Mouse (Mus musculus) layer of hippocampus, adult 8-10 months (tissue): ENCODE data around the gene Adgrf2. TPM values are rescaled to one million over a fixed set of nuclear protein-coding genes. Genes with fewer than 3 reads are reported as not detected.

Experiments used
- total RNA-seq, 4 experiments: library from RNA; stranded (reverse); gene quantifications; 2 replicates each; pipeline ENCODE4 v1.2.4; 2022

The Adgrf2 gene
- total RNA-seq, 4 experiments from 2014 or later = 0.34 to 1.3 (median 0.53) TPM

Other genes with a start within 250 kb of the Adgrf2 start
- gene Opn5, start 130.8 kb downstream of the Adgrf2 start, total RNA-seq = not detected
- 1 to 10 TPM in 3 of 4 experiments, under 1 TPM in 1; 0.75 to 2.1 (median 1.4) TPM for gene Adgrf4, start 49.9 kb downstream of the Adgrf2 start, total RNA-seq
- gene Cd2ap, start 134.5 kb upstream of the Adgrf2 start, total RNA-seq = 10 to 100 TPM; 18.9 to 26.5 (median 24.4) TPM